Mouse (Mus musculus): ENCODE measurements around the gene Celsr2.

The Celsr2 gene

DNA sequence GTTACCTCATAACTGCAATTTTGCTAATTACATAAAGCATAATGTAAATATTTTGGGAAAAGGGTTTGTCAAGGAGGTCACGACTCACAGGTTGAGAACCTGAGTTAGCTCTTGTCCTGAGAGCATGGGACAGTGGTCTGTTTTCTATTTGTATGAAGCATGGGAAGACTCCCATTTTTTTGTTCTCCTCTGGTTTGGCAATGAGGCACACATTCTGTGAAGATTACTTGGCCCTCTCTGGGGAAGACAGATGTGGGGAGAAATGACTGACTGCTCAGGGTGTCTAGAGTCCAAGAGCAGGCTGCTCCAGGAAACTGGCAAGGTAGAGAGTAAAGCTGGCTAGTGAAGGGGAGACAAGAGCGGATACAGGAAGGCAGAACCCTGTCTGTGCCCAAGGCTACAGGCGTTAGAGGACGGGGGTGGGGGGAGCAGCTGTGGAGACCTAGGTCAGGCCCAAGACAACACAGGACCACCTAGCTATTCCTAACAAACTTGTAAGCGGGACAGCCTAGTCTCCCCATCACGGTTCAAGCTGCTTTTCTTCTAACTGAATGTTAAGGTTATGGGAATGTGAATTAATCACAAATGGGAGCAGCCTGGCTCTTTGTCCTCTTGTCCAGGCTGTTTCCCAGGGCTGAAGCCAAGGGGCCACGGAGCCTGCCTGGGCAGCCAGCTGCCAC is 9.7 kb upstream of the Celsr2 start:
- POLR2A ChIA-PET, result interaction anchor here (0.8 to 9.1 kb wide), 24 partner anchors 8 to 146 kb away, joined by 3 to 93 read pairs (median 4); partner anchors contain the start of genes Sars (in 4 of the 4), Celsr2 (in 3 of the 4), Psrc1 (in 1 of the 4) and Taf13 (in 1 of the 4)

DNA sequence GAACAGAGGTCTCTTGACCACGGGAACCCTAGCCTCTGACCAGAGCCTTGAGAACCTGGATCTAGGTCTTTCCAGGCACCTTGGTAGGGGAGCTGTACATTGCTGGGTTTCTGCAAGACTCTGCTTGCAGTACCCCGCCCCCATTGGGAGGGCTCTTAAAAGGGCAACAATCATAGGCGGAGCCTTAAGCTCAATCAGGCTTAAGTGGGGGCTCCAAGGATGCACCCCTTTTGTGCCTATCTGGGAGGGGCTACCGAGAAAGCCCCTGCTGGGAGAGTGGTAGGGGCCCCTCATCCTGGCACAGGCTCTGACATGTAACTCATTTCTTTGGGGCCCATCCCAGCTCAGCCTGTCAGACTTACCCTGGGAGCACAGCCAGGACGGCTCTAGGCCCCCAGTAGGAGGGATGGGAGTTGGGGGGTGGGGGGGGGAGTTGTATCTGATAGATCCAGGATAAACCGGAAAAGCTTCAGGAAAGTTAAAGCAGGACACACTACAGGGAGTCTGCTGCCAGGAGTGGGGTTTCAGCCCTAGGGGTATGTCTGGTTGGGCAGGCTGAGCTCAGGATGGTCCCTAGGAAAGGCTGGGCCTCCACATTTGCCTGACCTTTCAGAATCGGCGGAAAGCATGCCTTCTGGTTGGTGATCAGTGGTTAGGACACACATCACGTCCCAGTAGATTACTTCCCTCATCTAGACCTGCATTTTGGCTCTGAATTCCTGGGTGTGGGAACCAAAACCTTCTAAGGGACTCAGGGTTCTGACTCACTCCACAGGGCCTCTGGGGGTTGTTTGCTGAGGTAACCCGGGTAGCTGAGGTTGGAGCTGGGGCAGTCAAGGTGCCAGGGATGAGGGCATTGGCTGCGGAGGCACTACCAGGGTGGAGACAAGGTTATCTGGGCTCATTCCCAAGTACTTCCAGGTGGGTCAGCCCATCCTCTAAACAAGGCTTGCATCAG is 8.8 kb upstream of the Celsr2 start:
- CTCF ChIA-PET, result interaction anchor here (0.6 to 1.0 kb wide), 8 partner anchors 8 to 471 kb away, joined by 3 read pairs; partner anchors contain the start of genes Celsr2 (in 1 of the 4), Sars (in 1 of the 4) and Wdr47 (in 1 of the 4)
- POLR2A ChIA-PET, result interaction anchor here (0.6 to 9.1 kb wide), 49 partner anchors 8 to 540 kb away, joined by 3 to 93 read pairs (median 4); partner anchors contain the start of genes Celsr2 (in 4 of the 4), Sars (in 4 of the 4), Cyb561d1 (in 1 of the 4) and Psma5 (in 1 of the 4)

More for the DNA sequence above, 9.7 kb upstream of the Celsr2 start:
- CTCF ChIA-PET, result no interaction called here

DNA sequence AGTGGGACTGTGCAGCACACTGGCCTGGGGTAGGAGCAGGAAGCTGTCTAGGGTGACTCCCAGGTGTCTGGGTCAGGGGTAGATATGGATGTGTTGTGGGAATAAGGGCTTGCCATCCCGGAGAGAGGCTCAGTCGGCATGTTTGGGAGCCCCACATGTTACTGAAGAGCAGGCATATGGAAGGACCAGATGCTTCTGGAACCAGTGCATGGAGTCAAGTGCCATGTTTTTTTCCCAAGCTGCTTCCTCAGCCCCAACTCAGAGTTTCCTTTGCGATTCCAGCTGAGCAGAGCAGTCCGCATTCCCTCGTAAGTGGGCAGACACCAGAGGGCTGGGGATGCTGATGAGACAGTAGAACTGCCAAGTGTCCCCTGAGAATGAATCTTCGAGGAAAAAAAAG is 7.7 kb upstream of the Celsr2 start:
- CTCF ChIA-PET, result interaction anchor here in 1 of 4 experiments (1.0 to 1.1 kb wide), 2 partner anchors 11 to 21 kb away, joined by 3 read pairs; no protein-coding TSS in a partner anchor
- POLR2A ChIA-PET, result interaction anchor here (0.9 to 9.1 kb wide), 20 partner anchors 8 to 222 kb away, joined by 3 to 93 read pairs (median 6); partner anchors contain the start of genes Sars (in 3 of the 4), Celsr2 (in 1 of the 4), Cyb561d1 (in 1 of the 4) and Psma5 (in 1 of the 4)

DNA sequence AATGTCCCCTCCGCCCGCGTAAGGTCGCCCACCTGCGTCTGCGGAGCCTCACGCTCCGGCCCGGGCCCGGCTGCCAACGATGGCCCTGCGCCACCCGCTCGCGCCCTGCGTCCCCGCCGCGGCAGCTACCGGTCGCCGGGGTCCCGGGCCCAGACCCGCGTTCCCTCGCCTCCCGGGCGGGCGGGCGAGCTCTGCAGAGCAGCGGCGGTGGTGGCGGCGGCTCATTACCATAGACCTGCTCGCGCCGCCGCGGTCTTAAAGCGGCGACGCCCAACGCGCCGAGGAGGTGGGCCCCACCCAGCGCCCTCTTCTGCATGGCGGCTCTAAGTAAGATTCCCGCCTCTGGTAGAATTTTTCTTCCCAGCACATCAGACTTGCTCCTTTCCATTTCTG is 475 bp upstream of the Celsr2 start:
- POLR2A ChIA-PET, result interaction anchor here (0.7 to 3.4 kb wide), 17 partner anchors 8 to 371 kb away, joined by 3 to 24 read pairs (median 4); partner anchors contain the start of genes Sars (in 2 of the 4), Gstm4 (in 1 of the 4), Mybphl (in 1 of the 4) and Psma5 (in 1 of the 4)

DNA sequence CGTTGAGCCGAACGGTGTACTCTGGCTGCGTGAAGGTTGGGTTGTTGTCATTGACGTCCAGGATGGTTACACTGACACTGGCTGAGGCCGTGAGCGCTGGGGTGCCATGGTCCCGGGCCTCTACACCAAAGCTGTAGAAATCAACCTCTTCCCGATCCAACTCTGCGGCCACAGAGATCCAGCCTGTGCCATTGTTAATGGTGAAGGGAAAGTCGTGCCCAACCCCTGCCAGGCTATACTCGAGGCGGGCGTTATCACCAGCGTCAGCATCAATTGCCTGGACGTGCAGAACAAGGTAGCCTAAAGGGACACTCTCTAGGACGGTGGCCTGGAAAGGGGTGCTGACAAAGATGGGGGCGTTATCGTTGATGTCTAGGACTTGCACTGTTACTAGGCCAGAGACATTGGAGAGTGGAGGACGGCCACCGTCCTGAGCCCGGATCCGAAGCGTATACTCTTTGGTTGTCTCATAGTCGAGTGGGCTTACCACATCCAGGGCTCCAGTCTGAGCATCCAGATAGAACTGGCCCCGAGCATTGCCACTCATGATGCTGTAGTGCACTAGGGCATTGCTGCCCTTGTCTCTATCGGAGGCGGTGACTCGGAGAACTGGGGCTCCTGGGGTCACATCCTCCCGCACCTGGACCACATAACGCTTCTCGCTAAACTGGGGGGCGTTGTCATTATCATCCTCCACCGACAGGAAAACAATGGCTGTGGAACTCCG is 1.6 kb downstream of the Celsr2 start:
- ChIA-PET CTCF (interaction anchor here in 1 of 4 experiments (1.0 kb wide), 1 partner anchor 25 kb away, joined by 4 read pairs; no protein-coding TSS in a partner anchor), POLR2A (interaction anchor here in 2 of 4 experiments (1.1 to 3.4 kb wide), 4 partner anchors 10 to 157 kb away, joined by 4 to 13 read pairs (median 8); partner anchors contain the start of gene Psma5 (in 1 of the 2))

More for the DNA sequence above, 475 bp upstream of the Celsr2 start:
- CTCF ChIA-PET, result interaction anchor here in 2 of 4 experiments (0.5 to 1.8 kb wide), 5 partner anchors 8 to 251 kb away, joined by 3 to 8 read pairs (median 3); partner anchors contain the start of gene Tmem167b (in 1 of the 2)

DNA sequence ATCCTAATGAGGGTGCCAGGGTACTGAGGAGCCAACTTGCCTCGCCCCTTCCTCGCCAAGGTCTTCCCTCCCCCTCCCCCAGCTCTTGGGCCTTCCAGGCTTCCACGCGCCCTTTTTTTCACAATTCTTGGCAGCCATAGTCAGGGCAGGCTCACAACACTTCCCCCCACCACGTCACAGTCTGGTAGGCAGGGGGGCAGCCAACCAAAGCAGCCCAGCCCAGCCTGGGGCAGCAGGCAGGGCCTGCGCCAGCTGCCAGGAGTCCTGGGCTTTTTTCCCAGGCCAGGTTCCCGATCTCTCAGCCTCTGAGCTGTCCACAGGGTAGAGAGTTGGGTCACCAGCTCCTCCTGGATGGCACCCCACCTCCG is 3.6 kb downstream of the Celsr2 start:
- CTCF ChIA-PET, result interaction anchor here in 3 of 4 experiments (0.6 to 1.2 kb wide), 4 partner anchors 9 to 247 kb away, joined by 3 to 7 read pairs (median 3); partner anchors contain the start of gene Psma5 (in 1 of the 3)

DNA sequence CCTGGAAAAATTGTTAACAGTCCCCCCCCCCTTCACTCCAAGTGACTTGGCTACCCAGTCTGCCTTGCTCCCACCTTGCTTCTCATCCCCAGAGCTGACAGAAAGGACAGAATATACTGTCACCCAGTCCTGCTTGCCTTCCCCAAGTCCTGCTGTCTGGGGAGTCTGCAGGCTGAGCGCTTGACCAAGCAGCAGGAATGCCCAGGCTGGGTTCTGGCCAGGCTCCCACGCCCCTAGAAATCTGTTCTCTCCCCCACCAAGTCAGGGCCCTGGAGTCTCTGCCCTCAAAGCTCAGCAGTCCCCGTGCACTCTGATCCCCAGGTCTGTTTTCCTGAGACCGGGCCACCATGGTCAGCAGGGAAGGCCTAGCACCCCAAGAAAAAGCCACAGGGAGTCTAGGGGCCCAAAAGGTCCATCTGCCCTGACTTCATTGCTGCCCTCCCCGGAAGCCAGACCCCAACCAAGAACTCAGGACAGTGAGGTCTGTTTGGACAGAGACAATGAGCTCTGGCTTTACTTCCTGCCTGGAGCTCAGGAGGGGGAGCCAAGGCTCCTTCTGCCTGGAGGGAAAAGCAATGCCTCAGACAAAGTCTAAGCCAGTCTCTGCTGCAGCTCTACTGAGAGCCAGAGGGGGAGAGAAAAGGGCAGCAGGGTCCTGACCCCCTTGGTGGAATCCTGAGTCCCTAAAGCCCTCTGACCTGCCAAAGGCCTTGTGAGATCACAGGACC is 4.2 kb downstream of the Celsr2 start:
- CTCF ChIA-PET, result interaction anchor here in 2 of 4 experiments (0.6 to 1.2 kb wide), 5 partner anchors 9 to 247 kb away, joined by 3 to 7 read pairs (median 3); no protein-coding TSS in a partner anchor
- POLR2A ChIA-PET, result interaction anchor here (0.6 to 2.8 kb wide), 16 partner anchors 9 to 157 kb away, joined by 3 to 11 read pairs (median 4); partner anchors contain the start of genes Sars (in 3 of the 4) and Psrc1 (in 1 of the 4)

More for the DNA sequence above, 3.6 kb downstream of the Celsr2 start:
- POLR2A ChIA-PET, result interaction anchor here (0.6 to 2.8 kb wide), 14 partner anchors 10 to 157 kb away, joined by 3 to 11 read pairs (median 4); partner anchors contain the start of gene Sars (in 3 of the 4)

DNA sequence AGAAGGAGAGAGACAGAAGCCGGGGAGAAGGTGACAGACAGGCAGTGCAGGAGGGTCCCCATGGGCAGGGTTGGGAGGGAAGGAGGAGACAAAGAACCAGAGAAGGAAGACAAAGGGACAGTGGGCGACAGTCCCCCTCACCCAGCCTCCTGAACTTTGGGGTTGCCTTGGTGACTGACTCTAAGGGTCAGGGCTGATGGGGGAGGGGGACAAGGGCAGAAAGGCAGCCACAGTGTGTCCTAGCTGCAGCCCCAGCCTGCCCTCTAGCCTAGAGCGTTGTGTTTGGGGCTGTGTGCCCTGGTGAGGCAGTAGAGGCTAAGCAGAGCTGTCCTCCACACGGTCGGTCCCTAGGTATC is 5.0 kb downstream of the Celsr2 start:
- POLR2A ChIA-PET, result interaction anchor here in 2 of 4 experiments (0.8 to 2.8 kb wide), 4 partner anchors 9 to 34 kb away, joined by 3 to 11 read pairs (median 6); partner anchors contain the start of genes Sars (in 2 of the 2) and Psrc1 (in 1 of the 2)
- CTCF ChIA-PET, result interaction anchor here in 1 of 4 experiments (1.2 kb wide), 1 partner anchor 9 kb away, joined by 3 read pairs; no protein-coding TSS in a partner anchor

DNA sequence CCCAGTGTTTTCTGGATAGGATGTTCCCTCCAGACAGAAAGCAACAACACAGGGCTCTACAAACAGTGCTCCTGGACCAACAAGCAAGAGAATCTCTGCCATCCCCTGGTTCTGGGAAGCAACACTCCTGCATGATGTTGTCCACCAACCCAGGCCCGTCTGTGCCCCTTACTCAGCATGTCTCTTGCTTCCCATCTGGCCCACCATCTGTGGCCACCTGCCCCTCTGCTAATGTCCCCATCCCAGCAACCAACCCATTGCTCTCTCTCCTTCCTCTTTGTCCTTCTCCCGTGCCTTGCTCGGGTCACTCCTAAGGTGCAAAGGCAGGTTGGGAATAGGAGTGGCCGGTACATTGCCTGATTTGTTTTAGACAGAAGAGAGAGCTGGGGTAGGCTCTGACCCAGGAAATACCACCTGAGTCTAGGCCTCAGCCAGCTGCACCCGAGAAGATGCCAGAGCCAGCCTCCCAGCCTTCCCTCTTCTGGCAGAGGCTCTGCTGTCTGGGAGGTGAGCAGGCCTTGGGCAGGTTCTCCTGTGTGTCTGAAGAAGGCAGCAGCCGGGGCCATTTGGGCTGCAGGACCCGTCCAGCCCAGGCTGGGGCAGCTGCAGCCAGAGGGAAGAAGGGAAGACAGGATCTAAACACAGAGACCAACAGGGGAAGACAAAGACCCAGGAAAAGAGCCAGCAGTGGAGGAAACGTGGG is 5.5 kb downstream of the Celsr2 start:
- ChIA-PET POLR2A (interaction anchor here in 2 of 4 experiments (1.5 to 2.8 kb wide), 3 partner anchors 35 kb away, joined by 5 to 11 read pairs (median 9); partner anchors contain the start of gene Sars (in 2 of the 2)), CTCF (interaction anchor here in 1 of 4 experiments (1.2 kb wide), 1 partner anchor 8 kb away, joined by 3 read pairs; no protein-coding TSS in a partner anchor)

DNA sequence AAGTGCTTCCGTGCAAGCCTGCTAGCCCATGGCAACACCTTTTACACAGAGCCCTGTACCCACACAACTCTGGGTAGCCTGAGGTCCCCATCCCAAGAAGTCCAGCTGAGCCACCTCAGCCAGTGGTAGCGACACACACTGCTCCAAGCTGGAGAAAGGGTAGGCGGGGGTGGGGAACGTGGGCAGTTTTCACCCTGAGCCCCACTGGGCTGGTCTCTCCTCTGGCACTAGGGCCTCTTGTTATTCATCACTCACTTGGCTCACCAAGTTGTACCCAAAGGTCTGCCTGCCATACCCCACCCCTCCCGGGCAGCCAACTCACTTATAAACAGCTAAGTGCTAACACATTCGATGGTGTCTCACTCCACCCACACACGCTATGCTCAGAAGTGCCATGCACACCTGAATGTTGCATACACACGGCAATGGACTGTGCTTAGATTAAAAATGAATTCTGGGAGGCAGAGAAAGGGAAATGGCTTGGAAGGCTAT is 6.8 kb downstream of the Celsr2 start:
- POLR2A ChIA-PET, result interaction anchor here in 2 of 4 experiments (0.5 to 1.5 kb wide), 7 partner anchors 15 to 162 kb away, joined by 3 to 5 read pairs (median 4); partner anchors contain the start of gene Sars (in 1 of the 2)
- CTCF ChIA-PET, result interaction anchor here in 2 of 4 experiments (0.6 kb wide), 2 partner anchors 121 to 261 kb away, joined by 3 to 7 read pairs; no protein-coding TSS in a partner anchor

DNA sequence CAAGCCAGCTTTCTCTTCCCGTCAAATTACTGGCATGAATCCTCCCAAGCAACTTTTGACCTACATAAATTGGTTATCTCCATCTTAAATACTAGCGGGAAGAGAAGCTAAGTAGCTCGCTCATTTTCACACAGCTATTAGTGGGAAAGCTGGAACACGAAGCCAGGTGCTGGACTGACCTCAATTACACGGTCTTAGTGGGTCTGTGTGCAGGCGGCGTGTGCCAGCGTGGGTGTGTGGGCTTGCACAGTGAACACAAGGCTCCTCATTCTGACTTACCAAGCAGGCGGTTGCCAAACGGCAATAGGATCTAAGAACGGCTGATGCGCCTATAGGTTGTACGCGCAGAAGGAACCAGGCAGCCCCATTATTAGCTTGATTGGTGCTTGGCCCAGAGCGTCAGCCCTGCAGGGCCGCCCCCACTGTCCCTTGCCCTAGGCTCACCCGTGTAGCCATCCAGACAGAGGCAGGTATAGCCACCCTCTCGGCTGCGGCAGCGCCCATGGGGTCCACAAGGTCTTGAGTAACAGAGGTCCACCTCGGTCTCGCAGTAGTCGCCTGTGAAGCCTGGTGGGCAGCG is 9.0 kb downstream of the Celsr2 start:
- CTCF ChIA-PET, result no interaction called here
- POLR2A ChIA-PET, result interaction anchor here in 2 of 4 experiments (0.7 to 1.1 kb wide), 5 partner anchors 17 to 166 kb away, joined by 3 to 5 read pairs (median 3); partner anchors contain the start of genes Sars (in 1 of the 2) and Taf13 (in 1 of the 2)

DNA sequence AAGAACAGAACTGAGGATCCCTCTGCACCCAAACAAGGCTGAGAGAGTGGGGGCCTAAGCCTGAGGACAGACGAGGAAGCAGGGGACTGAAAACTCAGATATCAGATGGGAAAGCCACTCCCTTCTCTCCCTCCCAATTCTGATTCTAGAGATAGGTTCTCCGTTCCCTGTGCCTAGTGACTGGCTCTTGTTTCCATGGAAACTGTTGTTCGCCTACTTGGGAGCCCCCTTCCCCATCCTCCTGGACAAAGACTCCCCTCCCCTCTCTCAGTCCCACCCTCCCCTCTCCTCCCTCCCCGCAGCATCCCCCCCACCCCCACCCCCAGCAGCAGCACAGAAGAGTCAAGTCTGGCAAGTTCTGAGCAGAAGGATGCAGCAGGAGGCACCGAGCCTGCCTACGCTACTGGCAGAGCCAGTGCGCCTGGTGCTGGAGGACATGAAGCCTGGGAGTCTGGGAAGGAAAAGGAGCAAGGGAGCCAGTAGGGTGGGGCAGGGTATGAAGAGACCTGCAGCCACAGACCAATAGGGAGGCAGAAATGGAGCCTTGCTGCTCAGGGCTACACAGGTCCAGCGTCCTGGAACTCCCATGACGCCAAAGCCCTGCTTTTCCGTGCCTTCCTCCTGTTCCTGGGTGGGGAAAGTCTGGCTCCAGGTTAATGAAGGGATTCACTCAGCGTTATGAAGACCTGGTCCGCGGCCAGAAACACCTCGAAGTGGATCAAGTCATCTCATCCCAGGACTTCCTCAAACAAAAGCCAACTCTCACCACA is 9.6 kb downstream of the Celsr2 start:
- POLR2A ChIA-PET, result interaction anchor here in 2 of 4 experiments (0.7 to 1.1 kb wide), 5 partner anchors 17 to 166 kb away, joined by 3 to 5 read pairs (median 3); partner anchors contain the start of genes Sars (in 1 of the 2) and Taf13 (in 1 of the 2)
- CTCF ChIA-PET, result no interaction called here

DNA sequence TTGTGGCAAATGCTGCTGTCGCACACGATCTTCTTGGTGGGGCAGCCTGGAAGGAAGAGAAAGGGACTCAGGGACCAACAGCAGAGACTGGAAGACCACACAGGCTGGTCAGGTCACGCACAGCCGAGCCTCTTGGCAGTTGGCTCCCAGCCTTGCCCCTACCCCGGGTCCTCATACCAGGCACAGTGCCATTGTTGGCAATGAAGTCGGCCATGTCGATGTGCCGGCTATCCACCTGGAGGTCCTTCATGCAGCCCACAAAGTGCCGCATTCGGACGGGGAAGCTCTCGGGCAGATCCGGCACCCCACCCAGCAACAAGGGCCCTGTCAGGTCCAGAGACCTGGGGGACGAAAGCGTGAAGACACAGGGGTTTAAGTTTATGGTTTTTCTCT is 12.8 kb downstream of the Celsr2 start:
- CTCF ChIA-PET, result interaction anchor here (0.6 to 2.4 kb wide), 14 partner anchors 9 to 238 kb away, joined by 3 to 14 read pairs (median 7); partner anchors contain the start of genes Psrc1 (in 2 of the 4), Celsr2 (in 1 of the 4), Sars (in 1 of the 4) and Tmem167b (in 1 of the 4)
- POLR2A ChIA-PET, result interaction anchor here in 3 of 4 experiments (0.6 to 3.1 kb wide), 15 partner anchors 9 to 169 kb away, joined by 3 to 10 read pairs (median 4); partner anchors contain the start of genes Psrc1 (in 3 of the 3), Sars (in 2 of the 3), Taf13 (in 1 of the 3) and Tmem167b (in 1 of the 3)
